Mouse (Mus musculus) stomach, postnatal 0 days (tissue): ENCODE measurements around the gene Hace1. TPM values are rescaled to one million over a fixed set of nuclear protein-coding genes. Genes with fewer than 3 reads are reported as not detected.

Experiments
- ATAC-seq: fragments of 200-750 bp; cut with Nextera tagmentation; 2 replicates; pipeline ENCODE4 v1.8.0; 2017; ENCODE audit not compliant: low FRiP score, low TSS enrichment
- DNase-seq: peaks from one replicate; pipeline ENCODE4 v3.0.0-alpha.2; 2016; ENCODE audit warnings: low spot score
- H3K27ac ChIP-seq: fragments of 300-500 bp; sonication (generic); replicated peaks from 2 replicates; pipeline ENCODE4 v1.5.1; 2014; ENCODE audit warnings: mild to moderate bottlenecking, control low read depth
- H3K27me3 ChIP-seq: fragments of 300-500 bp; sonication (generic); 2 replicates; pipeline ENCODE4 v1.6.1; 2014; ENCODE audit warnings: low read length; ENCODE audit not compliant: control insufficient read depth, insufficient read depth
- H3K36me3 ChIP-seq: fragments of 300-500 bp; sonication (generic); 2 replicates; pipeline ENCODE4 v1.6.1; 2014; ENCODE audit warnings: low read length, mixed read lengths; ENCODE audit not compliant: control insufficient read depth, insufficient read depth
- H3K4me1 ChIP-seq: fragments of 300-500 bp; sonication (generic); replicated peaks from 2 replicates; pipeline ENCODE4 v1.6.1; 2014; ENCODE audit warnings: antibody characterized with exemption; ENCODE audit not compliant: control insufficient read depth, insufficient read depth
- H3K4me2 ChIP-seq: fragments of 300-500 bp; sonication (generic); replicated peaks from 2 replicates; pipeline ENCODE4 v1.6.1; 2014; ENCODE audit warnings: low read depth, mild to moderate bottlenecking, control low read depth, moderate library complexity
- H3K4me3 ChIP-seq: fragments of 300-500 bp; sonication (generic); 2 replicates; pipeline ENCODE4 v1.5.1; 2014; ENCODE audit warnings: low read depth, low read length, control low read depth
- H3K9ac ChIP-seq: fragments of 300-500 bp; sonication (generic); 2 replicates; pipeline ENCODE4 v1.6.1; 2014; ENCODE audit warnings: mild to moderate bottlenecking, low read length, control low read depth, mixed read lengths
- H3K9me3 ChIP-seq: fragments of 300-500 bp; sonication (generic); 2 replicates; pipeline ENCODE4 v1.6.1; 2016; ENCODE audit warnings: low read length; ENCODE audit not compliant: control insufficient read depth
- CTCF ChIP-seq: IDR thresholded peaks from 2 replicates; pipeline ENCODE4 v1.5.1; 2016; ENCODE audit warnings: antibody characterized with exemption, low read depth, mild to moderate bottlenecking, moderate library complexity
- EP300 ChIP-seq: optimal IDR thresholded peaks from 2 replicates; pipeline ENCODE3; 2016; ENCODE audit warnings: antibody characterized with exemption
- WGBS: fragments of 180-500 bp; shearing (Covaris S2); extraction: QIAGEN DNeasy Blood & Tissue Kit; methylation state at CpG from one replicate; pipeline ENCODE4 v1.1.7; 2014; 5-methylcytosine and 5-hydroxymethylcytosine counted together
- microRNA-seq: library from miRNA; unstranded; fragments of <30 nt; microRNA quantifications from one replicate; pipeline ENCODE4, GENCODE M21; 2016
- polyA plus RNA-seq: library from polyadenylated mRNA; unstranded; fragments of >200 nt; fragmentation: Nextera tagmentation; extraction: Ambion mirVana; gene quantifications from 2 replicates; pipeline ENCODE4 v1.2.1, GENCODE M21; 2015

Hace1 gene
- polyA plus RNA-seq, 1 experiment from 2014 or later, result 13.7 TPM

DNA sequence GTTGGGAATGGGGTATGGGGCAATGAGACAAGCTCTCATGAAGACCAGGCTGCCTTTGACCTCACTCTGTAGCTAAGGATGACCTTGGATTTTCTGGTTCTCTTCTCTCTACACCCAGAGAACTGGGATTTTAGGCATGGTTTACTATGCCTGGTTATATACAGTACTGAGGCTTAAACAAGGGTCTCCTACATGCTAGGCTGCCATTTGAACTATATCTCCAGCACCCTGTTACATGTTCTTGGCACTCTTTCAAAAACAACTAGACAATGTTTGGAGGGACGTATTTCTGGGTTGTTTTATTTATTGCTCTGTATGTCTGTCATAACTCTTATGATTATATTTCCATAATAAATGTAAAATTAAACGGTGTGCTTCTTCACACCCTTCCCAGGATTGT lies 129.2 kb downstream of the Hace1 start:
- H3K4me2 ChIP-seq, result no peak overlapping the region
- no peak overlapping the region for H3K9ac ChIP-seq
- DNase-seq, result no peak
- H3K4me1 ChIP-seq, result no peaks in the 10 kb centered on the region
- H3K36me3 ChIP-seq, result no peaks in the 10 kb centered on the region
- TF ChIP-seq EP300, result no peak
- no peak for TF ChIP-seq CTCF
- ATAC-seq, result no peak
- H3K27me3 ChIP-seq, result no peaks in the 10 kb centered on the region
- no peaks in the 10 kb centered on the region for H3K9me3 ChIP-seq
- 60% methylated on average over 2 of the region's 2 CpGs for WGBS
- H3K27ac ChIP-seq, result no peak overlapping the region
- no peak overlapping the region for H3K4me3 ChIP-seq

DNA sequence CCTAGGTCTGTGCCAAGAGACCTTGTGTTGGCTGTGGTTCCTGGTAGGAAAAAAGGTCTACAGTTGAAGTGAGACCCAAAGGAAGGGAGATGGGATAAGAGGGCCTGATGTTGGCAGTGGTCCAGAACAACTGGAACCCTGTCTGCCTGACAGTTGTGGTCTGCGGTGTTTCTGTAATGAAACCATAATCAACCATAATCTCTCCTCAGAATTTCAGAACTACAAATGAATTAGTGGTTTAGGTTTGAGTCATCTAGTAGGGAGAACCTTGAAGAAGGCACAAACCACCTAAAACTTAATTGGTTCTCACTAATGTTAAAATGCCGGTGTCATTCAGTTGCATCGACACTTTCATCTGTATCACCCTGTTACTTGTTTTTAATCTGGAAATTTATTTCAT lies 133.2 kb downstream of the Hace1 start:
- H3K36me3 ChIP-seq, result no peaks in the 10 kb centered on the region
- H3K9me3 ChIP-seq, result no peaks in the 10 kb centered on the region
- no peak overlapping the region for H3K27ac ChIP-seq
- H3K4me1 ChIP-seq, result no peaks in the 10 kb centered on the region
- no peak for TF ChIP-seq EP300
- TF ChIP-seq CTCF, result no peak
- no peak overlapping the region for H3K4me2 ChIP-seq
- 78% methylated on average over 3 of the region's 3 CpGs for WGBS
- no peak overlapping the region for H3K9ac ChIP-seq
- DNase-seq (no peak), ATAC-seq (no peak)
- H3K4me3 ChIP-seq, result no peak overlapping the region
- H3K27me3 ChIP-seq, result no peaks in the 10 kb centered on the region

DNA sequence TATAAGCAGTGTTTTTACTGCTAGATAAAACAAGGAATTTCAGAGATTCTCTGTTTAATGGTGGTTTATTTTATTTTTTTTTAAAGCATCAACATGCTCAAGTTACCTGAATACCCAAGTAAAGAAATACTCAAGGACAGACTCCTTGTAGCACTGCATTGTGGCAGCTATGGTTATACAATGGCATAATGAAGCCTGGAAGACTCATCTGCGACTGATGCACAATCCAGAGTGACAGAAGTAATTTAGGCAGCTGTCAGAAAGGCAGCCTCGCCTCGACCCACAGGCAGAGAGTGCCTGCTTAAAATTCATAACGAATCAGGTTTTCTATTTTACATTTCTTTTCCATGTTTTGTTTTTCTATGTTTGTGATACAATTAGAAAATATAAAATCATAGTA lies 133.7 kb downstream of the Hace1 start:
- Histone ChIP-seq H3K27ac (no peak overlapping the region), H3K9ac (no peak overlapping the region), H3K27me3 (no peaks in the 10 kb centered on the region), H3K4me1 (no peaks in the 10 kb centered on the region), H3K4me2 (no peak overlapping the region), H3K9me3 (no peaks in the 10 kb centered on the region), H3K4me3 (no peak overlapping the region), H3K36me3 (no peaks in the 10 kb centered on the region)
- no peak for DNase-seq
- WGBS, result 73% methylated on average over 4 of the region's 4 CpGs
- TF ChIP-seq EP300 (no peak), CTCF (no peak)
- no peak for ATAC-seq

Small RNAs within 50 kb of the gene (microRNA-seq; reads per million reads assigned to microRNA genes)
- gene Gm27731, result not detected

Other genes with a start within 250 kb of the Hace1 start
- 5.3 TPM in 2 replicates for gene Bves, start 242.1 kb upstream of the Hace1 start, polyA plus RNA-seq
- gene Lin28b, start 91.4 kb upstream of the Hace1 start, polyA plus RNA-seq, result 0.07 and 0.08 TPM in 2 replicates